Mouse (Mus musculus) bone marrow macrophage, adult 2 months (primary cell): ENCODE results near the gene Pde3a.

Experiments used
- CTCF ChIP-seq: IDR thresholded peaks from 2 replicates; pipeline ENCODE4 v1.5.1; 2012; ENCODE audit warnings: low read depth, mild to moderate bottlenecking, low read length, moderate library complexity
- POLR2A ChIP-seq: IDR thresholded peaks from 2 replicates; pipeline ENCODE4 v1.6.1; 2012; ENCODE audit warnings: mild to moderate bottlenecking, low read depth, low read length, borderline replicate concordance

GRCm38 (mm10) chr6:141381881-141382370 lies 132.9 kb downstream of the Pde3a start:
- TF ChIP-seq POLR2A (no peak), CTCF (no peak)
